Mouse (Mus musculus) heart, postnatal 4 days (tissue): Measurements from ENCODE around the gene Stk19. TPM values are rescaled to one million over a fixed set of nuclear protein-coding genes. Genes with fewer than 3 reads are reported as not detected.
A peak's percentile ranks its signal among the peaks of the same experiment; 100 is the strongest.
"Not testable (repeated sequence)": the region's sequence is repeated elsewhere in the genome, so short reads cannot be mapped to it uniquely, and the experiment has no call there.

Source experiments
- DNase-seq: peaks from one replicate; pipeline ENCODE4 v3.0.0; 2021
- total RNA-seq, 2 experiments: library from RNA; stranded (reverse); gene quantifications; 2 replicates each; pipeline ENCODE4 v1.2.3; 2021

Gene Stk19
- total RNA-seq, 2 experiments from 2014 or later: 13.6 to 16.2 TPM

DNA sequence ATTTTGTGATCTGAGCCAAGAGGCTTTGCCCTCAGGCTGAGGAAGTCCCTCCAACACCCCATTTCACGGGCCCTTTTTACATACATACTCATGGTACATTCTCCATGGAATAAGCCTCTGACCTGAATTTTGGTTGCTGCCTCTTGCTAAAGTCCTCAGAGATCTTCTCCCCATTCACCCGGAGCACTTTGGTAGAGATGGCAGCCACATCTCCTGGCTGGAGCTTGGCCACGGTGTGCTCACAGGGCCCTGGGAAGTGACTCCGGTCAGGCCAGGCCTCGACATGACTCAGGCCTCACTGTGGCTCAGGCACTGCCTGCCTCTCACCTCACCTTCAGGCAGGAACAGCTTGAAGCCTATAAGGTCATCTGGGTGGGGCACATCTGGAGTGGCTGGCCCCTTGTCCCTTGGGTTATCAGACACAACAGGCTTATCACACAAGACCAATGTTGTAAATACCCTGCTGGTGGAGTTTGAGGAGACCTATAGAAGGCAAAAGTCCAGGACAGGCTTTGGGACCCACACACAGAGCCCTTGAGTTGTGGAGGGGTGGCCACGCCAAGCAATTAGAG is 4.1 kb upstream of the Stk19 start:
- no peak for DNase-seq

DNA sequence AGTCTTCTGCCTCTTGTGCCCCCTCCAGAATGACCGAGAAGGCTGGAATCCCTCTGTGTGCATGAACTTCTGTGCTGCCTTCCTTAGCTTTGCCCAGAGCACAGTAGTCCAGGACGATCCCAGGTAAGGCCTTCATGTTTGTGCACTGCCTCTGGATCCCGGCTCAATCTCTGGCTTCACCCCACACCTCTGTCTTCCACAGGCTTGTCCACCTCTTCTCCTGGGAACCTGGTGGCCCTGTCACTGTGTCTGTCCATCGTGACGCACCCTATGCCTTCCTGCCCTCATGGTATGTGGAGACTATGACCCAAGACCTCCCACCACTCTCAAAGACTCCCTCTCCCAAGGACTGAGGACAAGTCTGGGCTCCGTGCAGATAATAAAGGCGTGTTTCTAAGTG is 2.0 kb upstream of the Stk19 start:
- no peak for DNase-seq

DNA sequence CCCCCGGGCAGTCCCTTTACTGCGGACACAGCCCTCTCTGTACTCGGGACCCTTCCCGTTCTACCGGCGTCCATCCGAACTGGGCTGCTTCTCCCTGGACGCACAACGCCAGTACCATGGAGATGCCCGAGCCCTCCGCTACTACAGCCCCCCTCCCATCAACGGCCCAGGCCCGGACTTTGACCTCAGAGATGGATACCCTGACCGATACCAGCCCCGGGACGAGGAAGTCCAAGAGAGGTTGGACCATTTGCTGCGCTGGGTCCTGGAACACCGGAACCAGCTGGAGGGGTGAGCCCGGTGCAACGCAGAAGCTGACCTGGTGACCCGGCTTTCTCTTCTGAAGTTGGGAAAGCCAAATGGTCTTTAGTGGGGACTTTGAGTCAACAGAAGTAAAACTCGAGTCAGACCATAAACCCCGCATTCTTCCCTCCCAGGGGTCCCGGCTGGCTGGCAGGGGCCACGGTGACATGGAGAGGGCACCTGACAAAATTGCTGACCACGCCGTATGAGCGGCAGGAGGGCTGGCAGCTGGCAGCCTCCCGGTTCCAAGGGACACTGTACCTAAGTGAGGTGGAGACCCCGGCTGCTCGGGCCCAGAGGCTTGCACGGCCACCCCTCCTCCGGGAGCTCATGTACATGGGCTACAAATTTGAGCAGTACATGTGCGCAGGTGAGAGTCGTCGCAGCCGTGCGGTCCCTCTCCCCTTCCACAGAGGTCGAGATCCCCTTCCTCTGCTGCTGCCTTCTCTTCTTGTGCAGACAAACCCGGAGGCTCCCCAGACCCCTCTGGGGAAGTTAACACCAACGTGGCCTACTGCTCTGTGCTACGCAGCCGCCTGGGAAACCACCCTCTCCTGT is 949 bp upstream of the Stk19 start:
- DNase-seq: peak; percentile 25

DNA sequence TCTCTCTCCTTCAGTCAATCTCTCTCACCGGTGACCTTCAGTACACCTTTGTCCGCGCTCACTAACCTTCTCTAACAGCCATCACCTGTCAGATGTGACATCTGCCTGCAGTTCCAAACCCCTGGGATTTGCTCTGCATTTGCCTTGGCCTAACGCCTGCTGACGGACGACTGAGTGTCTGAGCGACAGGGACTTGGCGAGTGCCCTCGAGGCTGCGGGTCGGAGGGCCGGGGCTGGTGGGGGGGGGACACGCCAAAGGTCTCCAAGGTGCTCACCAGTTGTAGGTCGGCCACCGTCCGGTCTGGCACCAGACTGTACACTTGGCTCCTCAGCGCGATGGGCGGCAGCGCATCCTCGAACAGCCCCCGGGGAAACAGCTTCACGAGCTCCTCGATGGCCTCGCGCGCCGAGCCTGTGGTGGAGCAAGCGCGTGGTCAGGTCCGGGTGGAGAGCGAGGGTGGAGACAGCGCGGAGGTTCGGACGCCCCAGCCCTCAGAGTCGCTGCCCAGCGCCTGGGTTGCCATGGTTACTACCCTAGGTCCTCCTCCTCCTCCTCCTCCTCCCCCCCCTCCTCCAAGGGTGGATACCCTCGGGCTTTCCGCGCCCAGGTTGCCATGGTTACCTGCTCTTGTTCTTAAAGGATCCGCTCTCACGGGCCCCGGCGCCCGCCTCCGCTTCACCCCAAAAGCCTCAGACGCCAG is 440 bp downstream of the Stk19 start:
- no peak for DNase-seq

DNA sequence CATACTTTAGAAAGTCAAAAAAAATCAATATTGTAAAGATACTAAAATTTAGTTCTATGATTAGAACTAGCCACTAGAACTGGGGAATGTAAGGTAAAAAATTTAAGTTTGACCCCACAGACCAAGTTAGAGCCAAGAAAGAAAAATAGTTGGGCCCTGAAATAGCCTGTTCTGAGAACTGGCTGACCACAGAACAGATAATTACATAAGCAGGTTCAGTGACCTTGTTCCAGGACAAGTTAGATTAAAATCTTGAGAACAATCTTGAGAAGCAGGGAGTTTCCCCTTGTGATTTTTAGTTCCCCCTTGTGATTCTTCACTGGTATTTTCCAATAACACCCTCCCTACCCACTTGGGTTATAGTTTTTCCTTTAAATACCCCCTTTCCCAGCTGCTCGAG is 6.0 kb downstream of the Stk19 start:
- not testable (repeated sequence) for DNase-seq

DNA sequence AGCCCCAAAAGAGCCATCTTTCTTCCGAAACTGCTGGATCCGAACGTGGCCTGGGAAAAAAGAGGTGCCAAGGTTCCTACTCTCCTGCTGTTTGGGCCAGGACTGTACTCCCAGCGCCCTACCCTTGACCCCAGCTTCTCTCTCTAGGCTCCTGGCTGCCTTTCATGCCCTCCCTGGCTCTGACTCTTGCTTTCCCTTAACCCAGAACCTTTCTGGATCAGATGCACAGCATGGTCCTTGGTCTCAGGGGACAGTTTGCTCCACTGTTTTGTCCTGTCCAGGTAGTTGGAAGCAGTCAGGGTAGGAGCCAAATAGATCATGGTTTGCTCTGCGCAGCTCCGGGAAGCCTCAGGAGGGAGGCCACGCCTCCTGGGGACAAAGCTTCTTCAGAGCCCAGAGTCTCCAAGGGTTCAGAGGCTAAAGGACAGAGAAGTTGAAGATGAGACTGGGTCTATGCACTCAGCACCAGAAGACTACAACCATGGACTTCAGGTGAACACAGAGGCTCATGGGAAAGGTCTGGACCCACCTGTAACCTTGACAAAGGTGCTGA is 21.9 kb downstream of the Stk19 start:
- no peak for DNase-seq

DNA sequence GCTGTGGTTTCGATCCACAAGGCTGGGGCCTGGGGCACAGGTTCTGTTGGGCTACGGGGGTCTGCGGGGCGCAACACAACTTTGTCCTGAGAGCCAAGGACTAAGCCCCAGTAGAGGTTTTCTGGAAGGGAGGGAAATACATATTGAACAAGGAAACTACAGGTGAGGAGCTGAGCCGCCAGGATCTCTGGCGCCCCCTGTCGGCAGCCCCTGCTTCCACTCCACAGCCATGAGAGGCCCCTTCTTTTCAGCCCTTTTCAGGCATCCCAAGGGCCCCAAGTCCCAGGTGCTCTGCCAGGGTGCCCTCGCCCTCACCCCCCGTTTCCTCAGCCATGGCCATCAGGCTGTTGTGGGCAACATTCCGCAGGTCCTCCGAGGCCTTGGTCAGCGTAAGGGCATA is 23.0 kb downstream of the Stk19 start:
- peak; percentile 43 for DNase-seq

DNA sequence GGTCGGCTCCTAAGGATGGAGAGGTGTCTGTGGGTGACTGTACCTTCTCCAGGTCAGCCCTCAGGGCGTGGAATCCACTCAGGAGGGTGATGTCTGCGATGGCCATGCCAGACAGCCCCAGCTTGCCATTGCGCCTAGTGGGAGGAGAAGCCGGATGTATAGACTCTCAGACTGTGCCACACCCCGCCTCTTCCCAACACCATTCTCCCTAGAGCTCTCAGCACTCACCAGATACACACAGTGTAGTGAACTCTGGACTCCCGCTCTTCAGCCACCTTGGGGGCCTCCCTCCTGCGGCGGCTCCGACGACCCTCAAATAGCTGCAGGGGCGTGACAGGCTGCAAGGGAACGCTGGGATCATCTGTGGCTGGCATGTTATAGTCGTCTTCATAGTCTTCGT is 25.5 kb downstream of the Stk19 start:
- no peak for DNase-seq

DNA sequence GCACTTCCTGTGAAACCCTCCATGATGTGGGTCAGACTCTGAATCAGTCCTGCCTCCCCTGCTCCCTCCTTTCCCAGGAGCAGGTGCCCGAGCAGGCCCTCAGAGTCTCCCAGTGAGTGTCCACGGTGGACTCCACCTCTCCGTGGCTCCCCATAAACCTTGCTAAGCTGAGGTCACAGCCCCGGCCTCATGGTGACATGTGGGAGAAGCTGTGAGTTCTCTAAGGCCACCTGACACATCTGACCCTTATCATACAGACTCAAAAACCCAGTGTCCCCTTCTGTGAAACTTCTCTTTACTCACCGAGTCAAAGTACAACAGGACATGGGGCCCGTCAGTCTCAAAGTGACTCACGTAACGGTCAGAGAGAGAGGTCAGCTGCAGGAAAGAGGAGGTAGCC is 25.9 kb downstream of the Stk19 start:
- DNase-seq: not testable (repeated sequence)

DNA sequence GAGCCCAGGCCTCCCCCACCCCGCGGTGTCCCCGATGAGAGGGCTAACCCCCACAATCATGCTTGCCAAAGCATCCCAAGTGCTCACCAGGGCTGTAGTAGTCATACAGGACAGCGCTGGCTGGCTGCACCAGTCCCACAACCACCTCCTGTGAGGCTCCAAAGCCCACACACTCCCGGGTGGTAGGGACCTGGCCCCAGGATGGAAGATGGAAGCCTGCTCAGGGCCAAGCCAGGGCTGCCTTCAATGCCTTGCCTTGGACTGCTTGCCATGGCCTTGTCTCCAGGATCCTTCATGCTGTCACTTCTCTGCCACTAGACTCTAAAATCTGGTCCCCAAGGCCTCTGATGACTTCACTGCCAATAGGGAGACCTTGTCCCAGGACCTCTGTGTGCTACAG is 26.3 kb downstream of the Stk19 start:
- DNase-seq: not testable (repeated sequence)

DNA sequence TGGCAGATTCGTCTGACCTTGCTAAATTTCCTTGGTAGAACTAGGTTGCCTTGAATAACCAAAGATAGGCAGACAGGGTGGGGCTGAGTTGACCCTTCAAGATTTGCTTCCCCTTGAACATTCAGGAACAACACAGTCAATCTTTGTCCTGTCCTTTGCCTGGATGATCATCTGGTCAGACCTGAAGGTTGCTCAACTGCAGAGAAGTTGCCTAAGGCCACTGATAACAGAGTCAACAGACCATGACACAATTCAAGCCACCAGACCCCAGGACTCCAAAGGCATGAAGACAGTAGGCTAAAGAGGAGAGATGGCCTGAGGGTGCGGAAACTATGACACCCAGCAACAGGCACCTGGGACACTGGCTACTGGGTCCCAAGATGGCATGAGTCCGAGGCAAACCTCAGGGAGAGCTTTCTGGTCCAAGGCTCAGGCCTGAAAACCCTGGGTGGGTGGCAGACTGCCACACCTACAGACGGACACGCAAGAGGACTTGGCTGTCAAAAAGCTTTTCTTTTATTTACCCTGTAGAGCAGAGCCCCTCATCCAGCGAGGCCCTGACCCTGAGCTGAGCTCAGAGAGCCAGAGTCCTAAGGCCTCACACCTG is 28.0 kb downstream of the Stk19 start:
- DNase-seq: no peak

DNA sequence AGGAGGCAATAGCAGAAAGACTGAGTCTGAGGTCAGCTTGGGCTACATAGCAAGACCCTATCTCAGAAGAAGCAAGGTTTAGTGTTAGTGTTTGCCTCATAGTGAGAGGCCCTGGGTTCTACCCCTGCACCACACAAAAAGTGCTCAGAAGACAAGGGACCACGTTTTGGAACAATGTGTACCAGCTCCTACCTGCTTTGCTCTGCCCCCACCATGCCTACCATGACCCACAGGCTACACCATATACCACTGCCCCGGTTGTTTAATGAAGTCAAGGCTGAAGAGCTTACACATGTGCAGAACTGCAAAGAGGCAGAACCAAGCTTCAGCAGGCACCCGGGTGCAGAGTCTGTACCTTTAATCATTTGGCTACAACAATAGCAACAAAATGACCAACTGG is 29.6 kb downstream of the Stk19 start:
- DNase-seq: no peak

DNA sequence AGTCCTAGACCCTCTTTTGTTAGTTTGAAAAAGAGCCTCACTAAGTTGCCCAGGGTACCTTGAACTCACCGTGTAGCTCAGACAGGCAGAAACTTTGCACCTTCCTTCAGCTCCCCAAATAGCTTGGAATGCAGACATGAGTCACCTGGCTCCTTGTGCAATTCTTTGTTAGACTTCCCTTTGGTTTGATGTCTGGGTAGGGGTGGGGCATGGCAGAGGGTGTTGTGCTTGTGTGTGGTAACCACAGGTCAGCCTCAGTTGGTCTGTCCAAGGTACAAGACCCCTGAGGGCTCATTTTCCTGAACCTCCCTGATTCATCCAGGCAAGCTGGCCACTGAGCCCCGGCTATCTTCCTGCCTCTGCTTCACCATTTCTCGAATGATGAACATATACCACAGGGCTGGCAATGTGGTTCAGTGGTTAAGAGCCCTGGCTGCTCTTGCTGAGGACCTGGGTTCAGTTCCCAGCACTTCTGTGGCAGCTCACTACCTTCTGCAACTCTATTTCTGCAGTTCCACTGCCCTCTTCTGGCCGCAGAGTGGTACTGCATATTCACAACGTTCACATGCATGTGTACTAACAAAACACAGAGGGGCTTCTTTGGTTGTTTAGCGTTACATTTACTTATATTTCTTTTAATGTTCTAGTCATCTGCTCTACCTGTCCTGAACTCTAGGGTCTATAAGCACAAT is 31.7 kb downstream of the Stk19 start:
- no peak for DNase-seq

DNA sequence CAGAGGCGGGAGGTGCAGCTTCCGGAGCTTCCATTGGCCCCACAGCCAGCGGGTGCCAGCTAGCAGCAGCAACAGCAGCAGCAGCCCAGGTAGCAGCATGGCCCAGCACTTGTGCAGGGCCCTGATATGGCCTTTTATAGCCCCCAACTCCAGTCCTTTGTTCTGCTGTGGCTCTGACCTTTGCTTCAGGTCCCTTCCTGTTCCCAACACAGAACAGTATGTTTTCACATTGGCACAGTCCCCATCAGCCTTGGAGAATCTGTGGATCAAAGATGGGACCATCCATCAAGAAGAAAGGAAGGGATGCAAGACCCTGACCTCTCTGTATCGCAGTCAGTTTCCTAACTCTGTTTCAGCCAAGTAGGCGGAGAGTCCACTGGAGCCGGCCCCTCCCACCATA is 32.4 kb downstream of the Stk19 start, which contains the start of gene Cyp21a1:
TSS of gene Cyp21a1 (minus strand) at position 261 of the 400 bp plus-strand sequence.
- DNase-seq: not testable (repeated sequence)

DNA sequence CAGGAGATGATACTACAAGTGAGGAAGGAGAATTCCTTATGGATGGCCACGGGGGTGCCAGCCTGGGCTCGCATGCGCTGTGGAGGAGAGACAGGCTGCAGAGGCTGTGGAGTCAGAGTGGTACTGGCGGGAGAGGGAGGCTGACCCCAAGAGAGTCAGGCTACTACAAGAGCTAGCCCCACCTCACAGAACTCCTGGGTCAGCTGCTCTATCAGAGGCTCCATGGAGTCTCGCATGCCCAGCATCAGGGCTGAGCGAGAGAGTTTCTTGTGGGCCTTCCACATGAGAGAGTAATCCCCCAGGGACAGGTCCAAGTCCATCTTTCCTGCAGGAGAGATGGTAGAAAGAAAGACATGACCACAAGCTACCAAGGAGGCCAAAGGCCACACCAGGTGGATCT is 33.4 kb downstream of the Stk19 start:
- DNase-seq: not testable (repeated sequence)

DNA sequence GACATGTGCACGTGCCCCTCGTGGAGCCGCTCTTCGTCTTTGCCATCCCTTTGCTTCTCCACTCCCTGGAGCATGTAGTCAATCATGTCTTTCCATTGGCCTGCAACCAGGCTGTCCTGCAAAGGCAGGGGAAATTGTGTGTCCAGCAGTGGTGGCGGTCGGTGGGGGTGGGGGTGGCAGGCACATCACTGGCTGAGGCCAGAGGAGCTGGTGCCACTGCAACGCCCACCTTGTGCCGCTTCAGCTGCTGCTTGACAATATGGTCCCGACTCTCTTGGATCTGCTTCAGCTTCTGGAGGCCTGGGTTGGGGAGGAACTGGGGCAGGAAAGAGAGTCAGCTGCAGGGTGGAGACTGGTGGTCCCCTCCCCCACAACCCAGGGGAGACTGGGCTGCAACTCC is 34.0 kb downstream of the Stk19 start:
- DNase-seq: not testable (repeated sequence)

DNA sequence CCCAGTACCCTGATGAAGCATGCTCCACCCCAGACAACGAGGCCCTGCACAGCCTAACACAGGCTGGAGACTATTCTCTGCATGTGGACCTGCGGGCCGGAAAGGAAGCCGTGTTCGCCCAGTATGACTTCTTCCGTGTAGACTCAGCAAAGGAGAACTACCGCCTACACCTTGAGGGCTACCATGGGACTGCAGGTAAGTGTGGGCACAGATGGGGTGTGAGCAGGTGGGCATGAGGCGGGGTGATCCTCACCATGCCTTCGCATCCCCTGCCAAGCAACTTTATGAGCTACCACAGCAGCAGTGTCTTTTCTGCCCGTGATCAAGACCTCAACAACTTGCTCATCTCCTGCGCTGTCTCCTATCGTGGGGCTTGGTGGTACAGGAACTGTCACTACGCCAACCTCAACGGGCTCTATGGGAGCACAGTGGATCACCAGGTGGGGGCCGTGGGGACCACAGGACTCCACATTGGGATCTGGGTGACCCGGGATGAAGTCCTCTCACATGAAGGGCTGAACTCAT is 35.9 kb downstream of the Stk19 start:
- DNase-seq: not testable (repeated sequence)

DNA sequence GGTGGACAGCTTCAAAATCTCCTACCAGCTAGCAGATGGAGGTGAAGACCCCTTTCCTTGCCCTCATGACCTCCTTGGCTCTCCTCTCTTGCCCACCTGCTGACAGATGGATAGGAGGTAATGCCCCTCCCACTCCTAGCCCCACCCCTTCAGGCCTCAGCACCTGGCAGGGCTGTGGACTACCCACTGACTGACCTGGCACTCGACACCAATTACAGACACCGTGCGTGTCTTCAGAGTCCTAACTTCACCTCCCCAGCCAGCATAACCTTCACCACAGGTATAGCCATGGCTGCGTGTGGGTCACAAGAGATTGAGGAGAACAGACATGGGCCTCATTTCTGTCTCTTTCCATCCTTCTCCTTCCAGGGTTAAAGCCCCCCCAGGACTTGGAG is 37.2 kb downstream of the Stk19 start:
- DNase-seq: no peak

DNA sequence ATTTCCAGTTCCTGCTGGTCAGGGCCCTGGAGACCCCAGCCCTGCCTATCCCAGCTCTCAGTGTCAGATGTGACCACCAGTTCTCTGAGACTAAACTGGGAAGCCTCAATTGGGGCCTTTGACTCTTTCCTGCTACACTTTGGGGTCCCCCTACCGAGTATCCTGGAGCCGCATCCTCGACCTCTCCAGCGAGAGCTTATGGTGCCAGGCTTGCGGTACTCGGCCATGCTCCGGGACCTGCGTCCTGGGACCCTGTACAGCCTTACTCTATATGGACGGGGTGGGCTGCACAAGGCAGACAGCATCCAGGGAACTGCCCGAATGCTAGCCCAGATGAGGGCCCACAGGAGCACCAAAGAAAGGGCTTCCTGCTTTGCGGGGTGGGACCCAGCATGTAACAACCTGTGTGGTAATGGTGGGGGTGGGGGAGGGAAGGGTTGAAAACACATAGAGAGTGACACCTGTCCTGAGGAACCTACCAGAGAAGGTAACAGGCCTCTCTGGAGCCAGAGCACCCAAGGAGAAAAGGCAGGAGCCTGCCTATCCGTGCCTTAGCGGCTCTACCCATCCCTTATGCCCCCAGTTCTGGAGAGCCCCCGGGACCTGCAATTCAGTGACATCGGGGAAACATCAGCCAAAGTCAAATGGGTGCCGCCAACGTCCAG is 37.7 kb downstream of the Stk19 start:
- DNase-seq: no peak

DNA sequence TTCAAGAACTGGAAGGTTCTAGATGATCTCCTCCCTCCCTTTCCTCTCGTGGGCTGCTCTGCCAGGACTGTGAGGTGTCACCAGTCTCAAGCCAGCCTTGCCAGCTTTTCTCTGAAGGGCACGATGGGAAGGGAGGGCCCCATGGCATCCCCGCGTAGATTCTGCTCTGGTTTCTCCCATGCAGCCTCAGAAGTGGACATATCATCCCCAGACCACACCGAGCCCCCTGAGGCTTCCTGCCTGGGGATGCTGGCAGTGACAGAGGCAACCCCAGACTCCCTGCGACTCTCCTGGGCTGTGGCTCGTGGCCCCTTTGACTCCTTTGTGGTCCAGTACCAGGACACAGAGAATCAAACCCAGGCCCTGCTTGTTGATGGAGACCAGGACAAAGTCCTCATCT is 38.7 kb downstream of the Stk19 start:
- DNase-seq: not testable (repeated sequence)
